Mouse (Mus musculus): ENCODE results near the gene Ccdc22. TPM values are rescaled to one million over a fixed set of nuclear protein-coding genes. Genes with fewer than 3 reads are reported as not detected.

Ccdc22 gene
- polyA plus RNA-seq, 1 experiment from 2014 or later, result 19.4 TPM

- H3K4me2 ChIP-seq, result peak within 1 kb of the TSS; percentile 80
- H3K4me3 ChIP-seq, result peak within 1 kb of the TSS; percentile 82
- H3K4me1 ChIP-seq (replicated peaks), result peaks cover 34% of the 10 kb centered on the region
- ATAC-seq (ENCODE audit: insufficient number of reproducible peaks, low FRiP score), result peak; percentile 72; the same call in 1 of the 2 replicates
- 37% methylated on average over 65 of the region's 72 CpGs for WGBS
- peak within 1 kb of the TSS; percentile 87 for H3K9ac ChIP-seq
- H3K36me3 ChIP-seq, result no peaks in the 10 kb centered on the region
- H3K27me3 ChIP-seq (replicated peaks), result no peaks in the 10 kb centered on the region
- no peaks in the 10 kb centered on the region for H3K9me3 ChIP-seq (replicated peaks)
- peak within 1 kb of the TSS; percentile 83 for H3K27ac ChIP-seq (ENCODE audit: poor library complexity, severe bottlenecking)
These were observed 31.9 kb downstream of the Ccdc22 start, which contains the start of gene Foxp3 for GRCm38 (mm10) chrX:7573176-7574086. Foxp3 (plus strand) TSS chrX:7573644.

GRCm38 (mm10) chrX:7572466-7572865 lies 32.9 kb downstream of the Ccdc22 start:
- no peaks in the 10 kb centered on the region for H3K27me3 ChIP-seq (replicated peaks)
- no peak overlapping the region for H3K27ac ChIP-seq (ENCODE audit: poor library complexity, severe bottlenecking)

GRCm38 (mm10) chrX:7571565-7572136 lies 33.7 kb downstream of the Ccdc22 start:
- 76% methylated on average over 9 of the region's 9 CpGs for WGBS
- no peak overlapping the region for H3K9ac ChIP-seq
- no peak overlapping the region for H3K27ac ChIP-seq (ENCODE audit: poor library complexity, severe bottlenecking)
- H3K4me3 ChIP-seq, result no peak overlapping the region
- peaks cover 40% of the 10 kb centered on the region for H3K4me1 ChIP-seq (replicated peaks)
- ATAC-seq (ENCODE audit: insufficient number of reproducible peaks, low FRiP score), result no peak
- no peaks in the 10 kb centered on the region for H3K27me3 ChIP-seq (replicated peaks)
- H3K36me3 ChIP-seq, result no peaks in the 10 kb centered on the region
- no peaks in the 10 kb centered on the region for H3K9me3 ChIP-seq (replicated peaks)
- H3K4me2 ChIP-seq, result no peak overlapping the region

More at GRCm38 (mm10) chrX:7572466-7572865, 32.9 kb downstream of the Ccdc22 start:
- 43% methylated on average over 10 of the region's 10 CpGs for WGBS
- Histone ChIP-seq H3K4me2 (peak overlapping the region; percentile 80), H3K36me3 (no peaks in the 10 kb centered on the region), H3K4me1 (replicated peaks) (peaks cover 35% of the 10 kb centered on the region), H3K9ac (peak overlapping the region; percentile 87; the same call in 1 of the 2 replicates), H3K9me3 (replicated peaks) (no peaks in the 10 kb centered on the region), H3K4me3 (peak overlapping the region; percentile 82; the same call in 1 of the 2 replicates)
- ATAC-seq (ENCODE audit: insufficient number of reproducible peaks, low FRiP score), result no peak

- no peaks in the 10 kb centered on the region for H3K9me3 ChIP-seq (replicated peaks)
- 48% methylated on average over 7 of the region's 7 CpGs for WGBS
- H3K4me1 ChIP-seq (replicated peaks), result peaks cover 40% of the 10 kb centered on the region
- H3K36me3 ChIP-seq, result no peaks in the 10 kb centered on the region
- H3K27ac ChIP-seq (ENCODE audit: poor library complexity, severe bottlenecking), result no peak overlapping the region
- no peaks in the 10 kb centered on the region for H3K27me3 ChIP-seq (replicated peaks)
- no peak for ATAC-seq (ENCODE audit: insufficient number of reproducible peaks, low FRiP score)
- no peak overlapping the region for H3K4me3 ChIP-seq
- H3K4me2 ChIP-seq, result no peak overlapping the region
- H3K9ac ChIP-seq, result no peak overlapping the region
These were observed 34.7 kb downstream of the Ccdc22 start for GRCm38 (mm10) chrX:7570481-7571175.

- H3K27me3 ChIP-seq (replicated peaks), result no peaks in the 10 kb centered on the region
- H3K9ac ChIP-seq, result no peak overlapping the region
- no peaks in the 10 kb centered on the region for H3K9me3 ChIP-seq (replicated peaks)
- H3K4me3 ChIP-seq, result no peak overlapping the region
- no peak for ATAC-seq (ENCODE audit: insufficient number of reproducible peaks, low FRiP score)
- no peaks in the 10 kb centered on the region for H3K36me3 ChIP-seq
- WGBS, result 58% methylated on average over 9 of the region's 9 CpGs
- no peak overlapping the region for H3K27ac ChIP-seq (ENCODE audit: poor library complexity, severe bottlenecking)
- H3K4me2 ChIP-seq, result no peak overlapping the region
- peaks cover 29% of the 10 kb centered on the region for H3K4me1 ChIP-seq (replicated peaks)
These were observed 37.8 kb downstream of the Ccdc22 start for GRCm38 (mm10) chrX:7567491-7567890.

GRCm38 (mm10) chrX:7566352-7566751 lies 39.0 kb downstream of the Ccdc22 start:
- Histone ChIP-seq H3K36me3 (no peaks in the 10 kb centered on the region), H3K27ac (ENCODE audit: poor library complexity, severe bottlenecking) (no peak overlapping the region), H3K4me1 (replicated peaks) (peaks cover 19% of the 10 kb centered on the region), H3K9me3 (replicated peaks) (no peaks in the 10 kb centered on the region), H3K9ac (no peak overlapping the region), H3K4me3 (no peak overlapping the region), H3K27me3 (replicated peaks) (no peaks in the 10 kb centered on the region), H3K4me2 (no peak overlapping the region)
- 56% methylated on average over 6 of the region's 6 CpGs for WGBS
- no peak for ATAC-seq (ENCODE audit: insufficient number of reproducible peaks, low FRiP score)

- 21% methylated on average over 2 of the region's 2 CpGs for WGBS
These were observed 42.2 kb downstream of the Ccdc22 start for GRCm38 (mm10) chrX:7563076-7563475.

GRCm38 (mm10) chrX:7553474-7553873 lies 51.8 kb downstream of the Ccdc22 start:
- ATAC-seq (ENCODE audit: insufficient number of reproducible peaks, low FRiP score), result no peak
- H3K27me3 ChIP-seq (replicated peaks), result no peaks in the 10 kb centered on the region
- H3K27ac ChIP-seq (ENCODE audit: poor library complexity, severe bottlenecking), result no peak overlapping the region
- H3K4me2 ChIP-seq, result no peak overlapping the region
- H3K4me3 ChIP-seq, result no peak overlapping the region
- 82% methylated on average over 4 of the region's 4 CpGs for WGBS
- H3K4me1 ChIP-seq (replicated peaks), result no peaks in the 10 kb centered on the region
- no peak overlapping the region for H3K9ac ChIP-seq
- no peaks in the 10 kb centered on the region for H3K36me3 ChIP-seq
- H3K9me3 ChIP-seq (replicated peaks), result no peaks in the 10 kb centered on the region

More at GRCm38 (mm10) chrX:7563076-7563475, 42.2 kb downstream of the Ccdc22 start:
- Histone ChIP-seq H3K4me2 (no peak overlapping the region), H3K9me3 (replicated peaks) (no peaks in the 10 kb centered on the region), H3K27ac (ENCODE audit: poor library complexity, severe bottlenecking) (no peak overlapping the region), H3K4me1 (replicated peaks) (peaks cover 5% of the 10 kb centered on the region; the same call in 1 of the 2 replicates), H3K27me3 (replicated peaks) (no peaks in the 10 kb centered on the region), H3K9ac (no peak overlapping the region), H3K36me3 (peaks cover 5% of the 10 kb centered on the region), H3K4me3 (no peak overlapping the region)
- no peak for ATAC-seq (ENCODE audit: insufficient number of reproducible peaks, low FRiP score)

Other genes starting within 250 kb of the Ccdc22 start
- gene Usp27x, start 229.7 kb downstream of the Ccdc22 start, polyA plus RNA-seq (2016; fragmentation: Nextera tagmentation; extraction: Ambion mirVana), result 1.1 and 1.2 TPM in 2 replicates
- gene Foxp3, start 31.9 kb downstream of the Ccdc22 start, polyA plus RNA-seq (2016; fragmentation: Nextera tagmentation; extraction: Ambion mirVana), result 0.10 TPM in 1 of 2 replicates, not detected in the other
- gene Ppp1r3f, start 31.2 kb downstream of the Ccdc22 start, polyA plus RNA-seq (2016; fragmentation: Nextera tagmentation; extraction: Ambion mirVana), result 2.9 and 3.2 TPM in 2 replicates
- not detected in 2 replicates for gene Cacna1f, start 1.6 kb upstream of the Ccdc22 start, polyA plus RNA-seq (2016; fragmentation: Nextera tagmentation; extraction: Ambion mirVana)
- gene Syp, start 33.0 kb upstream of the Ccdc22 start, polyA plus RNA-seq (2016; fragmentation: Nextera tagmentation; extraction: Ambion mirVana), result 0.63 and 0.94 TPM in 2 replicates
- gene Prickle3, start 51.7 kb upstream of the Ccdc22 start, polyA plus RNA-seq (2016; fragmentation: Nextera tagmentation; extraction: Ambion mirVana), result 6.6 and 6.8 TPM in 2 replicates
- 147 and 155 TPM in 2 replicates for gene Plp2, start 65.9 kb upstream of the Ccdc22 start, polyA plus RNA-seq (2016; fragmentation: Nextera tagmentation; extraction: Ambion mirVana)
- 0.18 TPM in 2 replicates for gene Magix, start 75.7 kb upstream of the Ccdc22 start, polyA plus RNA-seq (2016; fragmentation: Nextera tagmentation; extraction: Ambion mirVana)
- gene Gpkow, start 91.6 kb upstream of the Ccdc22 start, polyA plus RNA-seq (2016; fragmentation: Nextera tagmentation; extraction: Ambion mirVana), result 35.5 and 36.4 TPM in 2 replicates
- gene Wdr45, start 108.8 kb upstream of the Ccdc22 start, polyA plus RNA-seq (2016; fragmentation: Nextera tagmentation; extraction: Ambion mirVana), result 21.6 and 22.4 TPM in 2 replicates
- gene Gm45208, start 116.7 kb upstream of the Ccdc22 start, polyA plus RNA-seq (2016; fragmentation: Nextera tagmentation; extraction: Ambion mirVana), result not detected in 2 replicates
- gene Praf2, start 122.9 kb upstream of the Ccdc22 start, polyA plus RNA-seq (2016; fragmentation: Nextera tagmentation; extraction: Ambion mirVana), result 43.5 and 44.3 TPM in 2 replicates
- 6.6 and 8.2 TPM in 2 replicates for gene Ccdc120, start 145.4 kb upstream of the Ccdc22 start, polyA plus RNA-seq (2016; fragmentation: Nextera tagmentation; extraction: Ambion mirVana)
- gene Tfe3, start 157.0 kb upstream of the Ccdc22 start, polyA plus RNA-seq (2016; fragmentation: Nextera tagmentation; extraction: Ambion mirVana), result 22.3 TPM in 2 replicates
- gene Gripap1, start 184.2 kb upstream of the Ccdc22 start, polyA plus RNA-seq (2016; fragmentation: Nextera tagmentation; extraction: Ambion mirVana), result 32.0 and 32.2 TPM in 2 replicates
- 1.4 and 1.9 TPM in 2 replicates for gene Kcnd1, start 216.8 kb upstream of the Ccdc22 start, polyA plus RNA-seq (2016; fragmentation: Nextera tagmentation; extraction: Ambion mirVana)
- gene Otud5, start 235.8 kb upstream of the Ccdc22 start, polyA plus RNA-seq (2016; fragmentation: Nextera tagmentation; extraction: Ambion mirVana), result 41.1 and 41.2 TPM in 2 replicates

All from heart, embryonic 12.5 days (tissue).